Mouse (Mus musculus) heart, embryonic 12.5 days (tissue): ENCODE results near the gene Prss33. TPM values are rescaled to one million over a fixed set of nuclear protein-coding genes. Genes with fewer than 3 reads are reported as not detected.
A peak's percentile ranks its signal among the peaks of the same experiment; 100 is the strongest.

Source experiments
- ATAC-seq: fragments of 200-750 bp; cut with Nextera tagmentation; 2 replicates; pipeline ENCODE4 v1.8.0; 2017; ENCODE audit warnings: moderate TSS enrichment, moderate library complexity; ENCODE audit not compliant: insufficient number of reproducible peaks, low FRiP score
- H3K27ac ChIP-seq: fragments of 300-500 bp; sonication (generic); 2 replicates; pipeline ENCODE4 v1.5.1; 2016; ENCODE audit warnings: mild to moderate bottlenecking, moderate library complexity; ENCODE audit not compliant: poor library complexity, severe bottlenecking
- H3K27me3 ChIP-seq: fragments of 300-500 bp; sonication (generic); replicated peaks from 2 replicates; pipeline ENCODE4 v1.6.1; 2016; ENCODE audit warnings: mild to moderate bottlenecking, moderate library complexity
- H3K36me3 ChIP-seq: fragments of 300-500 bp; sonication (generic); 2 replicates; pipeline ENCODE4 v1.6.1; 2016; ENCODE audit warnings: mild to moderate bottlenecking, moderate library complexity
- H3K4me1 ChIP-seq: fragments of 300-500 bp; sonication (generic); replicated peaks from 2 replicates; pipeline ENCODE4 v1.6.1; 2016; ENCODE audit warnings: mild to moderate bottlenecking
- H3K4me2 ChIP-seq: fragments of 300-500 bp; sonication (generic); 2 replicates; pipeline ENCODE4 v1.6.1; 2016; ENCODE audit warnings: mild to moderate bottlenecking, moderate library complexity
- H3K4me3 ChIP-seq: fragments of 300-500 bp; sonication (generic); 2 replicates; pipeline ENCODE4 v1.5.1; 2016; ENCODE audit warnings: mild to moderate bottlenecking
- H3K9ac ChIP-seq: fragments of 300-500 bp; sonication (generic); 2 replicates; pipeline ENCODE4 v1.6.1; 2016; ENCODE audit warnings: mild to moderate bottlenecking, moderate library complexity
- H3K9me3 ChIP-seq: fragments of 300-500 bp; sonication (generic); replicated peaks from 2 replicates; pipeline ENCODE4 v1.6.1; 2016; ENCODE audit warnings: mild to moderate bottlenecking, moderate library complexity
- WGBS: fragments of 180-500 bp; shearing (Covaris S2); methylation state at CpG from one replicate; pipeline ENCODE4 v1.1.7; 2016; 5-methylcytosine and 5-hydroxymethylcytosine counted together
- polyA plus RNA-seq: library from polyadenylated mRNA; unstranded; fragments of >200 nt; fragmentation: Nextera tagmentation; extraction: Ambion mirVana; gene quantifications from 2 replicates; pipeline ENCODE4 v1.2.1, GENCODE M21; 2016

The Prss33 gene
- polyA plus RNA-seq, 1 experiment from 2014 or later: not detected

GRCm38 (mm10) chr17:23823614-23824013 lies 12.2 kb downstream of the Prss33 start:
- peaks cover 9% of the 10 kb centered on the region for H3K9me3 ChIP-seq
- 93% methylated on average over 12 of the region's 12 CpGs for WGBS
- H3K36me3 ChIP-seq: peaks cover 86% of the 10 kb centered on the region
- no peak for ATAC-seq
- no peak overlapping the region for H3K9ac ChIP-seq
- peaks cover 15% of the 10 kb centered on the region for H3K4me1 ChIP-seq
- no peak overlapping the region for H3K4me2 ChIP-seq
- no peaks in the 10 kb centered on the region for H3K27me3 ChIP-seq
- H3K4me3 ChIP-seq: no peak overlapping the region
- H3K27ac ChIP-seq: no peak overlapping the region

- no peak for ATAC-seq
- H3K27me3 ChIP-seq: no peaks in the 10 kb centered on the region
Observed at GRCm38 (mm10) chr17:23823018-23823417, 12.8 kb downstream of the Prss33 start.

GRCm38 (mm10) chr17:23822094-23822493 lies 13.8 kb downstream of the Prss33 start:
- Histone ChIP-seq H3K9me3 (peaks cover 14% of the 10 kb centered on the region), H3K4me2 (no peak overlapping the region), H3K4me1 (0 out of 2 replicates have a peak, but pooled peaks cover 5% of the 10 kb centered on the region), H3K27me3 (no peaks in the 10 kb centered on the region), H3K36me3 (peaks cover 98% of the 10 kb centered on the region), H3K4me3 (no peak overlapping the region), H3K27ac (no peak overlapping the region), H3K9ac (no peak overlapping the region)
- no peak for ATAC-seq
- 67% methylated on average over 6 of the region's 6 CpGs for WGBS

More at GRCm38 (mm10) chr17:23823018-23823417, 12.8 kb downstream of the Prss33 start:
- Histone ChIP-seq H3K4me2 (no peak overlapping the region), H3K4me1 (peaks cover 13% of the 10 kb centered on the region), H3K4me3 (no peak overlapping the region), H3K27ac (no peak overlapping the region), H3K9me3 (peaks cover 14% of the 10 kb centered on the region), H3K9ac (no peak overlapping the region), H3K36me3 (peaks cover 92% of the 10 kb centered on the region)
- WGBS: 79% methylated on average over 16 of the region's 16 CpGs

- H3K9ac ChIP-seq: no peak overlapping the region
- H3K27ac ChIP-seq: no peak overlapping the region
- H3K4me2 ChIP-seq: no peak overlapping the region
- ATAC-seq: no peak
- H3K4me3 ChIP-seq: no peak overlapping the region
- peaks cover 14% of the 10 kb centered on the region for H3K9me3 ChIP-seq
- H3K4me1 ChIP-seq: 0 out of 2 replicates have a peak, but pooled peaks cover 4% of the 10 kb centered on the region
- H3K27me3 ChIP-seq: no peaks in the 10 kb centered on the region
- H3K36me3 ChIP-seq: peaks cover 99% of the 10 kb centered on the region
- 94% methylated on average over 5 of the region's 5 CpGs for WGBS
Observed at GRCm38 (mm10) chr17:23820731-23821130, 15.1 kb downstream of the Prss33 start.

- peaks cover 98% of the 10 kb centered on the region for H3K36me3 ChIP-seq
- H3K4me3 ChIP-seq: no peak overlapping the region
- H3K9me3 ChIP-seq: peaks cover 19% of the 10 kb centered on the region
- no peak for ATAC-seq
- H3K9ac ChIP-seq: no peak overlapping the region
- 98% methylated on average over 25 of the region's 25 CpGs for WGBS
- no peaks in the 10 kb centered on the region for H3K27me3 ChIP-seq
- H3K27ac ChIP-seq: no peak overlapping the region
- 0 out of 2 replicates have a peak, but pooled peaks cover 4% of the 10 kb centered on the region for H3K4me1 ChIP-seq
- no peak overlapping the region for H3K4me2 ChIP-seq
Observed at GRCm38 (mm10) chr17:23819235-23819634, 16.6 kb downstream of the Prss33 start.

- H3K27me3 ChIP-seq: no peaks in the 10 kb centered on the region
- peaks cover 19% of the 10 kb centered on the region for H3K9me3 ChIP-seq
- ATAC-seq: no peak
- H3K27ac ChIP-seq: no peak overlapping the region
- no peak overlapping the region for H3K9ac ChIP-seq
- H3K4me1 ChIP-seq: 0 out of 2 replicates have a peak, but pooled peaks cover 4% of the 10 kb centered on the region
- peaks cover 98% of the 10 kb centered on the region for H3K36me3 ChIP-seq
- 95% methylated on average over 8 of the region's 8 CpGs for WGBS
- no peak overlapping the region for H3K4me3 ChIP-seq
- no peak overlapping the region for H3K4me2 ChIP-seq
Observed at GRCm38 (mm10) chr17:23818579-23818978, 17.3 kb downstream of the Prss33 start.

GRCm38 (mm10) chr17:23815641-23816040 lies 20.2 kb downstream of the Prss33 start:
- Histone ChIP-seq H3K36me3 (peaks cover 91% of the 10 kb centered on the region), H3K9ac (no peak overlapping the region), H3K27ac (no peak overlapping the region), H3K9me3 (peaks cover 19% of the 10 kb centered on the region), H3K4me3 (no peak overlapping the region), H3K4me2 (no peak overlapping the region), H3K4me1 (no peaks in the 10 kb centered on the region), H3K27me3 (no peaks in the 10 kb centered on the region)
- WGBS: over 99% methylated on average over 16 of the region's 16 CpGs
- ATAC-seq: no peak

GRCm38 (mm10) chr17:23807918-23808317 lies 27.9 kb downstream of the Prss33 start:
- Histone ChIP-seq H3K27me3 (no peaks in the 10 kb centered on the region), H3K9me3 (no peaks in the 10 kb centered on the region), H3K4me1 (peaks cover 23% of the 10 kb centered on the region), H3K9ac (no peak overlapping the region), H3K36me3 (peaks cover 59% of the 10 kb centered on the region), H3K27ac (no peak overlapping the region), H3K4me2 (no peak overlapping the region), H3K4me3 (no peak overlapping the region)
- no peak for ATAC-seq
- 89% methylated on average over 3 of the region's 3 CpGs for whole genome bisulfite sequencing

- H3K9me3 ChIP-seq: no peaks in the 10 kb centered on the region
- H3K4me3 ChIP-seq: peak overlapping the region; percentile 1; the same call in 1 of the 2 replicates
- no peak overlapping the region for H3K27ac ChIP-seq
- no peaks in the 10 kb centered on the region for H3K27me3 ChIP-seq
- H3K4me1 ChIP-seq: peaks cover 23% of the 10 kb centered on the region
- no peak overlapping the region for H3K9ac ChIP-seq
- peaks cover 50% of the 10 kb centered on the region for H3K36me3 ChIP-seq
- no peak for ATAC-seq
- peak overlapping the region; percentile 37 for H3K4me2 ChIP-seq
- WGBS: 76% methylated on average over 25 of the region's 25 CpGs
Observed at GRCm38 (mm10) chr17:23806867-23807266, 29.0 kb downstream of the Prss33 start.

- Histone ChIP-seq H3K27ac (peak overlapping the region; percentile 97), H3K4me3 (peak overlapping the region; percentile 99), H3K27me3 (no peaks in the 10 kb centered on the region), H3K9me3 (no peaks in the 10 kb centered on the region), H3K36me3 (peaks cover 29% of the 10 kb centered on the region), H3K4me2 (peak overlapping the region; percentile 92), H3K9ac (peak overlapping the region; percentile 100), H3K4me1 (peaks cover 23% of the 10 kb centered on the region)
- WGBS: 2% methylated on average over 8 of the region's 8 CpGs
- no peak for ATAC-seq
Observed at GRCm38 (mm10) chr17:23804426-23805085, 31.3 kb downstream of the Prss33 start.

GRCm38 (mm10) chr17:23803366-23804041 lies 32.4 kb downstream of the Prss33 start:
- H3K9ac ChIP-seq: peak overlapping the region; percentile 100
- no peaks in the 10 kb centered on the region for H3K9me3 ChIP-seq
- peak overlapping the region; percentile 97 for H3K27ac ChIP-seq
- H3K4me3 ChIP-seq: peak overlapping the region; percentile 99
- H3K27me3 ChIP-seq: no peaks in the 10 kb centered on the region
- peaks cover 18% of the 10 kb centered on the region for H3K36me3 ChIP-seq
- under 1% methylated on average over 55 of the region's 83 CpGs for WGBS
- H3K4me2 ChIP-seq: peak overlapping the region; percentile 92
- ATAC-seq: peak; percentile 81
- H3K4me1 ChIP-seq: peaks cover 23% of the 10 kb centered on the region
